Mouse (Mus musculus) bone marrow, adult 2 months (tissue): ENCODE measurements around the gene Slc22a23. TPM values are rescaled to one million over a fixed set of nuclear protein-coding genes. Genes with fewer than 3 reads are reported as not detected.

Experiments
- H3K27ac ChIP-seq: fragments of 200-500 bp; 2 replicates; pipeline ENCODE4 v1.5.1; 2012; ENCODE audit warnings: low read depth, mild to moderate bottlenecking, control low read depth, inconsistent platforms, low read length; ENCODE audit not compliant: control insufficient read depth, poor library complexity, insufficient read depth
- H3K4me1 ChIP-seq: fragments of 200-500 bp; 2 replicates; pipeline ENCODE4 v1.6.1; 2011; ENCODE audit warnings: low read length; ENCODE audit not compliant: control insufficient read depth, insufficient read depth
- H3K4me3 ChIP-seq: fragments of 200-500 bp; replicated peaks from 2 replicates; pipeline ENCODE3; 2011; ENCODE audit warnings: mild to moderate bottlenecking, low read depth, low read length, control low read depth; ENCODE audit not compliant: control insufficient read depth
- CTCF ChIP-seq: fragments of 200-500 bp; IDR thresholded peaks from 2 replicates; pipeline ENCODE4 v1.5.1; 2011; ENCODE audit warnings: low read length, control low read depth; ENCODE audit not compliant: control insufficient read depth, insufficient read depth
- POLR2A ChIP-seq: fragments of 200-500 bp; IDR thresholded peaks from 2 replicates; pipeline ENCODE4 v1.6.1; 2011; ENCODE audit warnings: low read depth, mild to moderate bottlenecking, control low read depth, low read length, borderline replicate concordance; ENCODE audit not compliant: control insufficient read depth
- WGBS: fragments of 180-500 bp; shearing (Covaris S2); methylation state at CpG from one replicate; pipeline ENCODE4 v1.1.7; 2018; 5-methylcytosine and 5-hydroxymethylcytosine counted together
- polyA plus RNA-seq: library from polyadenylated mRNA; stranded (reverse); fragments of >200 nt; gene quantifications from 2 replicates; pipeline ENCODE4 v1.2.4, GENCODE M21; 2011; ENCODE audit warnings: low replicate concordance; ENCODE audit not compliant: missing spikeins, insufficient read depth, insufficient read length

Gene Slc22a23
- polyA plus RNA-seq, 1 experiment, result 26.2 TPM

DNA sequence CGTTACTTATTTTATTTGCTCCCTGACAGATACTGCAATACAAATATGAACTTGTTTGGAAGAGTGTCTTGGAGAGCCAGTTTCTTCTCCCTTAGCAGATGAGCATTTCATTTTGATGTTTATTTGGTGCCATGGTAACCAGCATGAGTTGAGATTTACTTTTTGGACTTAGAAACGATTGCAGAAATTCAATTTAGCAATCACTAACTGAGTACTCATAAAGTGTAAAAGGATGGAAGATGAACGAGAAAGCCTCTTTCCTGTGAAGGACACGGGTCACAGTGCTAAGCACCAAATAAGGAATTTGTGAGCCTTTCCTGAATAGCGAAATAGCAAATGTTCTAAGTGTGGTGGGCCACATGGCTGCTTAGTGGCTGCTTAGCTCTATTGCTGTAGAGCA is 79.4 kb downstream of the Slc22a23 start:
- no peak for TF ChIP-seq POLR2A
- TF ChIP-seq CTCF, result no peak
- Histone ChIP-seq H3K4me1 (no peaks in the 10 kb centered on the region), H3K27ac (no peak overlapping the region), H3K4me3 (no peak overlapping the region)
- WGBS, result 75% methylated on average over 5 of the region's 5 CpGs

DNA sequence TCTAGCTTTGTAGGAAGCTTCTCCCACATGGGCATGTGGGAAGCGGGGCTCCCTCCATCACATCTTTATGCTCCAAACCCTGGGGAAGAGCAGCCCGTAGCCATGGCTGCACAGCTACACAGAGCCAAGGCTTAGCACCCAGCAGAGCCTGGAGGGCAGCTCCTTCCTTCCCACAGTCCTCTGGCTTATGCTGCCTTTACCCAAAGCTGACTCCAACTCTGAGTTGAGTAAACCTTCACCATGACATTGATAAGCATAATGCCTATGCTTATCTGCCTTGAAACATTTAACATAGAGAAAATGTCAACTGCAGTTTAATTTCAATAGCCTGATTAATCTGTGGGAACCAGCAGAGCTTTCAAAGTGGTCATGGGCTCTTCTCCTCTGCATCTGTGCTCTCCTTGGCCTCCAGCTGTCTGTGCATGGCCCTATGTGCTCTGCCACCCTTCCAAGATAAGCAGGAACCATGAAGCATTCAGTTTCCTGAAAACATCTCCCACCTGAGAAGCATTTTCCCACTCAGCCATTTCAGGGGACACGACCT is 79.9 kb downstream of the Slc22a23 start:
- TF ChIP-seq CTCF (no peak), POLR2A (no peak)
- Histone ChIP-seq H3K4me1 (no peaks in the 10 kb centered on the region), H3K4me3 (no peak overlapping the region), H3K27ac (no peak overlapping the region)
- 83% methylated on average over 3 of the region's 3 CpGs for WGBS

DNA sequence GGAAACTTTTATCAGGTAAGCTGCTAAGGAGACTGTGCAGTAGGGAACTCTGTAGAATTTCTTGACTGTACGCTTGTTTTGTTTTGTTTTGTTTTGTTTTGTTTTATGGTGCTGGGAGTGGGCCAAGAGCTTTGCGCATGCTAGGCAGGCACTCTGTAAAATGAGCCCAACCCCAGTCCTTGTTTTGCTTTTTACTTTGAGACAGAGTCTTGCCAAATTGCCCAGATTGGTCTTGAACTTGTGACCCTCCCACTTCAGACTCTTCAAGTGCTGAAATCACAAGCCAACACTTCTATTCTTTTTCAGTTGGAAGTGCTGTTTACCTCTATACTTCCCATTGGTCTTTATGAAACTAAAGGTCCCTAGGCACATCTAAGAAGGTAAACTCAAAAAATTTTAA is 80.5 kb downstream of the Slc22a23 start:
- H3K4me1 ChIP-seq, result no peaks in the 10 kb centered on the region
- 88% methylated on average over 2 of the region's 2 CpGs for WGBS
- no peak overlapping the region for H3K4me3 ChIP-seq
- no peak overlapping the region for H3K27ac ChIP-seq
- TF ChIP-seq CTCF (no peak), POLR2A (no peak)

DNA sequence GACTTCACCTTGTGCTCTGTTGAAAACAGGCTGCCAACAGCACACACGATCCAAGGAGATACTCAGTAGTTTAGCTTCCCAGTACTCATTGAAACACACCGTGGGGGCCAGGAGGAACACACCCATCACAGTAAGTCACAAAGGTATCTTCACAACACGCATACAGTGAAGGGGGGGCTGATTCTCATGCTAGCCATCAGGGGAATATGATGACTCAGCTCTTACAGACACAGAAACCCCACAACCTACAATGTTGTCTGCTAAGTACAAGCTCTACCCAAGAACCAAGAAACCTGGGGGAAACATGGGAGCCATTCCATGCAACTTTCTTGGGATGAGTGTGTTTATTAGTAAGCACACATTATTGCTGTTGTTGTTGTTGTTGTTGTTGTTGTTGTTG is 86.2 kb downstream of the Slc22a23 start:
- TF ChIP-seq POLR2A, result no peak
- no peak for TF ChIP-seq CTCF
- WGBS, result 79% methylated on average over 3 of the region's 3 CpGs
- Histone ChIP-seq H3K4me3 (no peak overlapping the region), H3K4me1 (no peaks in the 10 kb centered on the region; the same call in 1 of the 2 replicates), H3K27ac (no peak overlapping the region)

DNA sequence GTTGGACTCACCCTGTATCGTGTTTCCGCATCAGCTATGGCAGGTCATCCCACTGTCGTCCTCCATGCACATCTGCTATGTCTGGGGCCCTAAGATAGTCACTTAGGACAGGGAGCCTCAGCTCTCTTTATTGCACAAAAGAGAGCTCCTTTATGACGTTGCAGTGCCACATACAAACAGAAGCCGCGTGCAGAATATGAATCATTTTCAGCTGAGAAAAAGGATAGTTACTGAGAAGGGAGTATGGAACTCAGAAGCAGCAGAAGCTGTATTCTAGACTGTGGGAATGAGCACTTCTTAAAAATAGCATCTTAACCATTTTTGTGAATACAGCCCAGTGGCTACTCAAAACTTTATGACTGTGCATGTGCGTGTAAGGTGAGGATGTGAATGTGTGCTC is 87.8 kb downstream of the Slc22a23 start:
- Histone ChIP-seq H3K4me3 (no peak overlapping the region), H3K27ac (no peak overlapping the region), H3K4me1 (no peaks in the 10 kb centered on the region; the same call in 1 of the 2 replicates)
- TF ChIP-seq POLR2A (no peak), CTCF (no peak)
- WGBS, result 89% methylated on average over 7 of the region's 7 CpGs

DNA sequence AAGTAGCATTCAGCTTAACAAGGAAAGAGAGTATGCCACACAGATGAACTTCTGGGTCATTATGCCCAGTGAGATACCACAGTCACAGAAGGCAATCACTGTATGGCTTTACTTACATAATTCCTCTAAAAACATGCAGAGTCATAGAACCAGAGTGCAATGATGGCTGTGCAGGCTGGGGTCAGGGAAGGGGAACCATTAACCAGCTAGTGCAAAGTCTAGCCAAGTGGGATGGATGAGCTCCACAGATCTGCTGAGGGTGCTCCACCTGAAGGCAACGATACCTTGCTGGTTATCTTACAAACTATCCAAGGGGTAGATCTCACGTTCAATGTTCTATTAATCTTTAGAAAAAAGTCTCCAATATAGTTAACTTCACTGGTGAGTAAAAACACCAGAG is 88.3 kb downstream of the Slc22a23 start:
- TF ChIP-seq CTCF (no peak), POLR2A (no peak)
- no peak overlapping the region for H3K27ac ChIP-seq
- no peaks in the 10 kb centered on the region; the same call in 1 of the 2 replicates for H3K4me1 ChIP-seq
- no peak overlapping the region for H3K4me3 ChIP-seq
- 87% methylated on average over 2 of the region's 2 CpGs for WGBS

DNA sequence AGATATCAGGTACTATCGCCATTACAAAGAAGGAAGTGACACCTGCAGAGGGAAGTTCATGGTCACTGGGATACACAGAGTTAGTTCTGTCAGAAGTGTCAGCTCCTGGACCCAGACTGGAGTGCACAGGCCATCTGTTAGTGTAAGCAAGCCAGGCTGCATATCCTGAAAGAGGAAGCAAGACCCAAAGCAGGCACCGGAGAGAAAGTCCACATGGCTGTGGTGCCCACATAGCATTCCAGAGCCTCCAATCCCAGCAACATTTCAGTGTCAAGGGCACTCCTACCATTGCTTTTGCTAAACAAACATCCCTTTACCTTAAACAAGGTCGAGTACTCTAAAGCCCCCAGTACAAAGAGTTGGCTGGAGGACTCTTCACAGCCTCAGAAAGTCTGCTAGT is 89.7 kb downstream of the Slc22a23 start:
- no peak for TF ChIP-seq CTCF
- TF ChIP-seq POLR2A, result no peak
- Histone ChIP-seq H3K4me3 (no peak overlapping the region), H3K4me1 (no peaks in the 10 kb centered on the region; the same call in 1 of the 2 replicates), H3K27ac (no peak overlapping the region)
- WGBS, result 8% methylated on average over 3 of the region's 3 CpGs

DNA sequence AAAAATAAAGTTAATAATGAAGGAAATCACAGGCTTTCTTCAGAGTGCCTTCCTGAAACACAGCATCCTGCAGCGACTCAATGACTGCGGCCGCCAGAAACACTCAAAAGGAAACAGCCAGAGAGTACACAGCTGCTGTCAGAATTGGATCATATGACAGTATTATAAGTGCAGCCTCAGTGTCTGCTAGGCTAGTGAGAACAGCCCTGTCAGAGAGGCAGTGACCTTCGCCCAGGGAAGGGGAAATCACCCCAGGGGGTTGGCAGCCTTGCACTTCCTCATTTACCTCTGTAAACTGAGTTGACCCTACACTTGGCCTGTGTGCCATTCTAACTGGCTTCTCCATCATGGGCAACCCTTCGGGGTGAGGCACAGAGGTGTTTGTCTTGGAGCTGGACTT is 90.3 kb downstream of the Slc22a23 start:
- no peak overlapping the region for H3K4me3 ChIP-seq
- TF ChIP-seq CTCF (no peak), POLR2A (no peak)
- no peak overlapping the region for H3K27ac ChIP-seq
- 25% methylated on average over 5 of the region's 5 CpGs for WGBS
- no peaks in the 10 kb centered on the region; the same call in 1 of the 2 replicates for H3K4me1 ChIP-seq

DNA sequence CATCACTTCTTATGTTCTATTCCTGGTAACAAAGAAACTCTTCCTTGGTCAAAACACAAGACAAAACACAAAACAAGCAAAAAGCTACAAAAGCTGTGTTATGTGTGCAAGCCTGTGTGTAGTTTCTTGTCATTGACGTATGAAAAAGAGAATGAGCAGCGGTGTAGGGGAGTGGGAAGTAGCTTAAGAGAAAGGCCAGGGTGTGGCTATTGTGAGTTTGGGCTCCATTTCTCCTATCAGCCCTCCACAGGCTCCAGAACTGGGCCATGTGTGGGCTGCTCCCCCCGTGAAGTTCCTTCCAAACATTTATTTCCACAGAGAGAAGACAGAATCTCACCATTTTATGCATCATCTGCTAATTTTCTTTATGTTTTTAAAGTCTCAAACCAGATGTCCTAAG is 91.2 kb downstream of the Slc22a23 start:
- Histone ChIP-seq H3K4me1 (no peaks in the 10 kb centered on the region; the same call in 1 of the 2 replicates), H3K27ac (no peak overlapping the region), H3K4me3 (no peak overlapping the region)
- TF ChIP-seq CTCF (no peak), POLR2A (no peak)
- 68% methylated on average over 3 of the region's 3 CpGs for WGBS
